Mouse (Mus musculus) R1 (cell line): ENCODE results near the gene Kank2.
"Not testable (repeated sequence)": the region's sequence is repeated elsewhere in the genome, so short reads cannot be mapped to it uniquely, and the experiment has no call there.

Source experiments
- DNase-seq: peaks from one replicate; pipeline ENCODE4 v3.0.0-alpha.2; 2018; ENCODE audit warnings: low read depth, low spot score

Gene Kank2

GRCm38 (mm10) chr9:21784517-21785307 lies 13.8 kb downstream of the Kank2 start:
- DNase-seq: no peak

GRCm38 (mm10) chr9:21781657-21782468 lies 16.7 kb downstream of the Kank2 start:
- peak; percentile 61 for DNase-seq

GRCm38 (mm10) chr9:21777726-21778125 lies 20.8 kb downstream of the Kank2 start:
- DNase-seq: peak; percentile 80

GRCm38 (mm10) chr9:21774353-21774752 lies 24.2 kb downstream of the Kank2 start:
- DNase-seq: no peak

- DNase-seq: not testable (repeated sequence)
These were observed 25.1 kb downstream of the Kank2 start for GRCm38 (mm10) chr9:21773396-21773795.

- DNase-seq: no peak
These were observed 28.9 kb downstream of the Kank2 start for GRCm38 (mm10) chr9:21769558-21770183.

GRCm38 (mm10) chr9:21768511-21769411 lies 29.8 kb downstream of the Kank2 start:
- DNase-seq: peak; percentile 97

DNA sequence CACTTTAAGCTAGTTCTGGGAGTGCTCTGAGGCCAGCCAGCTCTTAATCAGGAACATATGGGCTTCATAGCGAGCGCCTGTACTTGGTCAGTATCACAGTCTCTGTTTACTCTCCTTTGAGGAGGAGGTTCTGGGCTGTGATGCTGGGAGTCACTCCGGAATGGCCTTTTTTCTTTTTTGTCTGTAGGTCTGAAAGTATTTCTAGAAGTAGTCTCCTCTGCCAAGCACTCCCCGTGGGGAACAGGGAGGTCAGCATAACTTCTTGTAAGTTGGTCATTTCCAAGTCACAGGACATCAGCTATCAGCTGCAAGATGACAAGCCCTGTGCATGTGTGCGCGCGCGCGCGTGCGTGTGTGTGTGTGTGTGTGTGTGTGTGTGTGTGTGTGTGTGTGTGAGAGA lies 30.6 kb downstream of the Kank2 start:
- peak; percentile 43 for DNase-seq

DNA sequence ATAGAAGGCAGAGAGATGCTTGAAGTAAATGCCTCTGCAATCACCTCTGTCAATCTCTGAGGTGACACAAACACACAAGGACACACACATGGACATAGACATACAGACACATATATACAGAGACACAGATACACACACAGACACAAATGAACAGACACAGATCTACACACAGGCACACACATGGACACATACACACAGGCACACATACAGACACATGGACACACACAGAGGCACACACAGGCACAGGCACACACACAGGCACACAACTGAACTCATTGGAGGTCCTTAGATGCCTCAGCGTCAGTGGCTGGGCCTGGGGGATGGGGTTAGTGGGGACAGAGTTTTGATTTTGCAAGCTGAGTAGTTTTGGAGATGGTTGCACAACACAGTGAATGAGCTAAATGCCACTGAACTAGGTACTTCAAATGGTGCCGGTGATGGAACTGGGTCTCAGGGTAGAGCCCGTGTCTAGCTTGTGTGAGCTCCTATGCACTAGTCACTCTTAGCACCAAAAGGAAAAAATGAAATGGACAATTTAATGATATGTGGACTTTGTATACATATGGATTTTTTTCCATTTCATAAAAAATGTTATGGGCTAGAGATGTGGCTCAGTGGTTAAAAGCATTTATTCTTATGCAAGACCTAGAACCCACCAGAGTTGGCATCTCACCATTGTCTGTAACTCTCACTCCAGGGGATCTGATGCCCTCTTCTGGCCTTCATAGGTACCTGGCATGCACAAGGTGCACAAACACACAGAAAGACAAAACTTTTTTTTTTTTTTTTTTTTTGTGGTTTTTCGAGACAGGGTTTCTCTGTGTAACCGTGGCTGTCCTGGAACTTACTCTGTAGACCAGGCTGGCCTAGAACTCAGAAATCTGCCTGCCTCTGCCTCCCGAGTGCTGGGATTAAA lies 34.2 kb downstream of the Kank2 start:
- no peak for DNase-seq

DNA sequence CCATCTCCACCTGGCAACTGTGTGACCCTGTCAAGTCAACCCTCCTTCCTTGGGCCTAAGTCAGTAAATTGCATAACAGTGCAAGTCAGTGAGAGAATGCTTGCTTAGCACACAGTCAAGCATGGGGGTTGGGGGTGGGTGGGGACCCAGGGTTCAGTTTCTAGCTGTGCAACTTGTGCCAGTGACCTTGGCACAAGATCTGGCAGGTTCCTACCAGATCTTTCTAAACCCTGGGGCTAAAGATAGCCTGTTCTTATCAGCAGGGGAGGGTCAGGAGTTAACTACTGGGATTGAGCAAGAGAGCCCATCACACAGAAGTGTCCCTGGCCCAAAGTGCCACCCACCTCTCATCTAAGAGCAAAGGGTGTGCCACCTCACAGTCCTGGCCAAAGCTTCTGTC lies 36.4 kb downstream of the Kank2 start:
- DNase-seq: peak; percentile 76

DNA sequence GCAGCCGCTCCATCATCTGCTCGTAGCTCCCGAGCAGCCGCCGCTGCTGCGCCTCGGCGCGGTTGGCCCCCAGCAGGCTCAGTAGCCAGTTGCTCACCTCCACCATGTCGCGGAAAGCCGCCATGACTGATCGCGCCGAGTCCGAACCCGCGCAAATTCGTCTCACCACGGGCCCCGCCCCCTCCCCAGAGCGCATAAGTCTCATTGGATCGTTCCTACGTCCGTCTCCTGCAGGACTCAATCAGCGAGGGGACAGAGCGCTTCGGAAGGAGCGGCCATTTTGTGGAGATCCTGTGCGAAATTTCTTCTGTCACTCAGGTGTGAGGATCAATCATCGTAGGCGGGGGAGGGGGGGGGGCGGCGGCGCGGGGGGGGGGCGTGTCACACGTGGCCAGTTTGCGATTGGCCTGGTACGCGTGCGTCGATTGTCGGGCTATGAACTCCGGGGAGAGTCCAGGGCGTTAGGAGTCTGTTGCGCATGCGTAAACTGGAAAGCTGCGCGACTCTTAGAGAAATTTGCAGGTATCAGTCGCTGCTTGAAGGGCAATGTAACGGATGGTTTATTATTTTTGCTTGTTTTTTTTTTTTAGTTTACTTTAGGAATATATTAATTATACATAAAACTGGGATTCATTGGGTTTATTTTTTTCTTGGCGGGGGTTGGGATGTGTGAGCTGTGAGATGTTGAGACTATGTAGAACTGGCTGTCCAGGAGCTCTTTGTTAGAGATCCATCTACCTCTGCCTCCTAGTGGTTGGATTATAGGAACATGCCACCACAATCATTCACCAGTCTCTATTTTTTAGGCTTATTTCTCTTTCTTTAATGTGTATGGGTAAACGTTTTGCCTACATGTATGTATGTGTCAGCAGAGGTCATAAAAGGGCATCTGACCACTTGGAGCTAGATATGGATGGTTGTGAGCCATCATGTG lies 38.1 kb downstream of the Kank2 start, which contains the start of gene Spc24:
Spc24 (minus strand) TSS at position 149 of the 934 bp plus-strand sequence.
- DNase-seq: peak; percentile 100

- peak; percentile 52 for DNase-seq
These were observed 38.8 kb downstream of the Kank2 start for GRCm38 (mm10) chr9:21759718-21760117.

GRCm38 (mm10) chr9:21758576-21759529 lies 39.7 kb downstream of the Kank2 start:
- DNase-seq: no peak

DNA sequence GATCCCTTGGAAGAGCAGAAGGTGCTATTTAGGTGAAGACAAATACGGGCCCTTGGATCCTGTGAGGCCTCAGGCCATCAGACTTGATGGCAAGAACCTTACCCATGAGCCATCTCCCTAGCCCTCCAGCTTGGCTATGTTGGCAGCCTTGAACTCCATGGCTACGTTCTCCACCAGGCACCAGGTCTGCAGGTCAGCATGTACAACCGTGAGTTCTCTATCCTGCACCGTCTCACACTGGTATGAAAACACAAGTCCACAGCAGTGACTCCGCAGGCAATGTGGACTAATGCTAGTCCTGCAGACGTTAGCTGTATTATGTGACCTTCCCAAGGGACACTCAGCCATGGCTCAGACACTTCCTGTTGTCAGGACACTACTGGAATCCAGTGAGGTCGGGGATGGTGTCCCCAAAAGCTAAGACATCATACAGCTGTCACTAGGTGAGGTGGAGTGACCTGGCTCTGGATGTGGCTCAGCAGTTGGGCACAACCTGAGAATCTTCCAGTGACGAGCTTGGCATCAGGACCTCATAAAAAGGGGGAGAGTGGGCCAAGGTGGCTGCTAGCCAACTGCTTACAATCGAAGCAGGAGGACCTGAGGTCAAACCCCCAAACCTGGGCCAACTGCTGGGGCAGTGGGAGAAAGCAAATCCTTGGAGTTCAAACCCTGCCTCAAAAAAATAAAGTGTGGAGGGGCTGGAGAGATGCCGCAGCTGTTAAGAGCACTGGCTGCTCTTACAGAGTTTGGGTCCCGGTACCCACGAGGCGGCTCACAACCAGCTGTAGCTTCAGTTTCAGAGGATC lies 43.8 kb downstream of the Kank2 start:
- DNase-seq: no peak

DNA sequence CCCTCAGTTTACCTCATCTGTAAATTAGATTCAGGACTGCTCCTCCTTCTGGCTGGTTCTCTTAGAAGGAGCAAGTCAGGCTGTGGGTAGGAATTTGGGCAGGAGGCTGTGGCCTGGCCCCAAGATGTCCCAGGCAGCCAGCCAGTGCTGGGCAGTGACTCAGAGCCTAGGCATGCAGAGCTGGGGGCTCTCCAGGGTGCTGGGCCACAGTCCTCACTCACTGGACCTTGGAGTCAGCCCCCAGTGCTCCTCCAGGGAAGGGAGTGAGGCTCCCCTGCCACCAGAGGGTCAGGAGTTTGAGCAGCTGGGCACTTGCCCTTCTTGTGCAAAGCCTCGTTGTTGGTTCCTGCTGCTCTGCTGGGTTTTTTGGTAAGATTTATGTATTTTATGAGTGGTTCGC lies 44.5 kb downstream of the Kank2 start:
- DNase-seq: no peak

GRCm38 (mm10) chr9:21752252-21752792 lies 46.2 kb downstream of the Kank2 start:
- no peak for DNase-seq

DNA sequence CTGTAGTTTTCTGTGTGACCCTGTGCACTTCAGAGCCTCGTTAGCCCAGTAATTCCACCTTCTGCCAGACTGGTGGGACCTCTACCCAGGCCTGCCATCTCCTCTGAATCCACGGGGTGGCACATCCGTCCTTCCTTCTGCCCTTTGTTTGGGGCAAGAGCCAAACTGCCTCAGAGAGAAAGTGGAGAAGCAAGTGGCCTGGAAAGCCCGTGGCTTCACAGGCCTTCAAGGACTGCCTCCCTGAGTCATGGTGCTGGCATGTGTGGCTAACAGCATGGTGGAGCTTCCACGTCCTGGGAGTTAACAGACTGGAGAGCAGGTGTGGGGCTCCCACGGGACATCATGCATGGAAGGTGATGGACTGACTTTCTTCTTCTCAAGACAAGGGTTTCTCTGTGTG lies 47.2 kb downstream of the Kank2 start:
- DNase-seq: peak; percentile 61
